Mouse (Mus musculus) right cerebral cortex, postnatal 36 days (tissue): ENCODE results near the gene AI987944.
A peak's percentile ranks its signal among the peaks of the same experiment; 100 is the strongest.

Source experiments
- DNase-seq, 2 experiments: peaks; one replicate each; pipeline ENCODE4 v3.0.0; 2022; ENCODE audit warnings: low spot score in 2 of 2, mixed read lengths in 1 of 2

Gene AI987944

GRCm38 (mm10) chr7:41393048-41393971 lies at the start of gene AI987944:
Gene AI987944, minus strand, starts transcription at chr7:41393379.
- DNase-seq = peak; percentile 77 to 85

- DNase-seq = no peak
These were observed 951 bp upstream of the AI987944 start for GRCm38 (mm10) chr7:41394130-41394529.
